ENCODE assay signal across 8 mouse cellular contexts in genomic region chr4:134186268-134186667, GRCm38 (mm10). TPM values are rescaled to one million over a fixed set of nuclear protein-coding genes. Genes with fewer than 3 reads are reported as not detected.
DNase-seq lines count a peak whose midpoint lies in the region; ATAC-seq and TF ChIP-seq lines count a peak whose summit lies in the region.

No protein-coding gene starts in this region.

- no peaks in the 10 kb centered on the region for H3K9me3 ChIP-seq in embryonic facial prominence, embryonic 10.5 days
- no peaks in the 10 kb centered on the region for H3K9me3 ChIP-seq in hindbrain, embryonic 15.5 days
- no peaks in the 10 kb centered on the region for H3K9me3 ChIP-seq in midbrain, postnatal 0 days (ENCODE audit: low read length)

- intact Hi-C loops in left cerebral cortex, postnatal 4 days (cut with DNase I) = no loop called here
- intact Hi-C loops in gastrocnemius, postnatal 14 days (cut with DNase I; ENCODE audit: low total_unique reads) = loop anchor here (5.0 kb wide), 1 partner anchor 96 kb away; no protein-coding TSS in a partner anchor

- no peak for DNase-seq in lung, adult 2 months
- DNase-seq in lung, postnatal 4 days = no peak
- no peak for DNase-seq in embryonic facial prominence, embryonic 10.5 days (ENCODE audit: low spot score)
- DNase-seq in midbrain, postnatal 0 days (ENCODE audit: low spot score) = no peak
- DNase-seq in cerebellum, adult 8-10 months = no peak
- no peak for DNase-seq in left cerebral cortex, postnatal 4 days
- no peak for DNase-seq in gastrocnemius, postnatal 14 days

- H3K27ac ChIP-seq in embryonic facial prominence, embryonic 10.5 days (replicated peaks) = peak overlapping the region; percentile 92
- H3K27ac ChIP-seq in hindbrain, embryonic 15.5 days (replicated peaks) = peak overlapping the region; percentile 80
- peak overlapping the region; percentile 69 for H3K27ac ChIP-seq in midbrain, postnatal 0 days (ENCODE audit: low read depth, low read length)

- H3K4me1 ChIP-seq in lung, adult 2 months (ENCODE audit: control insufficient read depth, insufficient read depth, low read length) = no peaks in the 10 kb centered on the region; the same call in 1 of the 2 replicates
- H3K4me1 ChIP-seq in embryonic facial prominence, embryonic 10.5 days = peaks cover 10% of the 10 kb centered on the region
- H3K4me1 ChIP-seq in hindbrain, embryonic 15.5 days (replicated peaks) = peaks cover 9% of the 10 kb centered on the region
- H3K4me1 ChIP-seq in midbrain, postnatal 0 days (ENCODE audit: insufficient read depth, low read length) = peaks cover 4% of the 10 kb centered on the region; the same call in 1 of the 2 replicates

- 2% methylated on average over 22 of the region's 22 CpGs for WGBS in lung, adult 2 months
- under 1% methylated on average over 22 of the region's 22 CpGs for WGBS in embryonic facial prominence, embryonic 10.5 days
- WGBS in hindbrain, embryonic 15.5 days = under 1% methylated on average over 22 of the region's 22 CpGs
- under 1% methylated on average over 22 of the region's 22 CpGs for WGBS in midbrain, postnatal 0 days

- H3K9ac ChIP-seq in hindbrain, embryonic 15.5 days = peak overlapping the region; percentile 68
- peak overlapping the region; percentile 77 for H3K9ac ChIP-seq in midbrain, postnatal 0 days (replicated peaks; ENCODE audit: low read length, poor library complexity, severe bottlenecking)

- no peak for ATAC-seq in hindbrain, embryonic 15.5 days (ENCODE audit: low FRiP score, low read depth)
- ATAC-seq in midbrain, postnatal 0 days (ENCODE audit: low FRiP score) = no peak

- no peaks in the 10 kb centered on the region for H3K27me3 ChIP-seq in embryonic facial prominence, embryonic 10.5 days (replicated peaks; ENCODE audit: low read depth, poor library complexity, severe bottlenecking)
- no peaks in the 10 kb centered on the region for H3K27me3 ChIP-seq in hindbrain, embryonic 15.5 days
- no peaks in the 10 kb centered on the region for H3K27me3 ChIP-seq in midbrain, postnatal 0 days (ENCODE audit: insufficient read depth, low read length)

- peak overlapping the region; percentile 71 for H3K4me3 ChIP-seq in lung, adult 2 months (replicated peaks; ENCODE audit: extremely low read depth, low read depth, low read length)
- H3K4me3 ChIP-seq in embryonic facial prominence, embryonic 10.5 days = peak overlapping the region; percentile 81
- peak overlapping the region; percentile 79 for H3K4me3 ChIP-seq in hindbrain, embryonic 15.5 days
- peak overlapping the region; percentile 76 for H3K4me3 ChIP-seq in midbrain, postnatal 0 days (ENCODE audit: low read depth, low read length)

- TF ChIP-seq CTCF in lung, adult 2 months (IDR thresholded peaks at IDR 0.05; ENCODE audit: insufficient read depth, low read length) = no peak
- no peak for TF ChIP-seq CTCF in midbrain, postnatal 0 days (IDR thresholded peaks at IDR 0.05)

- no peak for TF ChIP-seq POLR2A in lung, adult 2 months (IDR thresholded peaks at IDR 0.05; ENCODE audit: borderline replicate concordance, extremely low read depth, low read depth, low read length)

- peaks cover 16% of the 10 kb centered on the region for H3K36me3 ChIP-seq in embryonic facial prominence, embryonic 10.5 days (replicated peaks)
- no peaks in the 10 kb centered on the region for H3K36me3 ChIP-seq in hindbrain, embryonic 15.5 days
- H3K36me3 ChIP-seq in midbrain, postnatal 0 days (ENCODE audit: insufficient read depth, low read length) = no peaks in the 10 kb centered on the region

- peak overlapping the region; percentile 74 for H3K4me2 ChIP-seq in hindbrain, embryonic 15.5 days
- H3K4me2 ChIP-seq in midbrain, postnatal 0 days (ENCODE audit: low read depth, low read length, poor library complexity, severe bottlenecking) = peak overlapping the region; percentile 81

RNA-seq across cellular contexts. Expression of gene Cep85, which starts 0.6 kb away (rescaled TPM):
- polyA plus RNA-seq in lung, adult 2 months (2012; rRNA removed) = 17.1 and 30.2 TPM in 2 replicates
- polyA plus RNA-seq in embryonic facial prominence, embryonic 10.5 days (2016; fragmentation: Nextera tagmentation; extraction: Ambion mirVana) = 32.3 and 33.2 TPM in 2 replicates
- polyA plus RNA-seq in hindbrain, embryonic 15.5 days (2015; fragmentation: Nextera tagmentation; extraction: Ambion mirVana) = 18.8 and 22.1 TPM in 2 replicates
- 10.0 and 12.5 TPM in 2 replicates for total RNA-seq in midbrain, postnatal 0 days (2014; rRNA removed)
- polyA plus RNA-seq in midbrain, postnatal 0 days (2015; fragmentation: Nextera tagmentation; extraction: Ambion mirVana) = 13.3 and 14.8 TPM in 2 replicates
- total RNA-seq in left cerebral cortex, postnatal 4 days (2021) = 10 to 100 TPM; 11.2 to 17.0 TPM
- total RNA-seq in gastrocnemius, postnatal 14 days (2021) = 10 to 100 TPM; 31.9 to 49.8 TPM

RNA-seq across cellular contexts. Expression of gene Gm7534, which starts 16.5 kb away (rescaled TPM):
- not detected in 2 replicates for polyA plus RNA-seq in lung, adult 2 months (2012; rRNA removed)
- 0.06 and 0.07 TPM in 2 replicates for polyA plus RNA-seq in embryonic facial prominence, embryonic 10.5 days (2016; fragmentation: Nextera tagmentation; extraction: Ambion mirVana)
- not detected in 2 replicates for polyA plus RNA-seq in hindbrain, embryonic 15.5 days (2015; fragmentation: Nextera tagmentation; extraction: Ambion mirVana)
- not detected in 2 replicates for total RNA-seq in midbrain, postnatal 0 days (2014; rRNA removed)
- polyA plus RNA-seq in midbrain, postnatal 0 days (2015; fragmentation: Nextera tagmentation; extraction: Ambion mirVana) = not detected in 2 replicates
- total RNA-seq in left cerebral cortex, postnatal 4 days (2021) = not detected
- not detected for total RNA-seq in gastrocnemius, postnatal 14 days (2021)

RNA-seq across cellular contexts. Expression of gene Catsper4, which starts 40.9 kb away (rescaled TPM):
- 0.20 and 0.31 TPM in 2 replicates for polyA plus RNA-seq in lung, adult 2 months (2012; rRNA removed)
- polyA plus RNA-seq in embryonic facial prominence, embryonic 10.5 days (2016; fragmentation: Nextera tagmentation; extraction: Ambion mirVana) = not detected in 2 replicates
- 0.13 and 0.34 TPM in 2 replicates for polyA plus RNA-seq in hindbrain, embryonic 15.5 days (2015; fragmentation: Nextera tagmentation; extraction: Ambion mirVana)
- total RNA-seq in midbrain, postnatal 0 days (2014; rRNA removed) = 0.38 TPM in 1 of 2 replicates, not detected in the other
- 0.16 TPM in 1 of 2 replicates, not detected in the other for polyA plus RNA-seq in midbrain, postnatal 0 days (2015; fragmentation: Nextera tagmentation; extraction: Ambion mirVana)
- under 1 TPM in 1 of 2 experiments, not detected in 1; 0.34 TPM for total RNA-seq in left cerebral cortex, postnatal 4 days (2021)
- under 1 TPM; 0.16 to 0.23 TPM for total RNA-seq in gastrocnemius, postnatal 14 days (2021)

RNA-seq across cellular contexts. Expression of gene Cnksr1, which starts 51.9 kb away (rescaled TPM):
- polyA plus RNA-seq in lung, adult 2 months (2012; rRNA removed) = 13.8 and 15.8 TPM in 2 replicates
- 2.6 and 3.4 TPM in 2 replicates for polyA plus RNA-seq in embryonic facial prominence, embryonic 10.5 days (2016; fragmentation: Nextera tagmentation; extraction: Ambion mirVana)
- 0.10 and 0.30 TPM in 2 replicates for polyA plus RNA-seq in hindbrain, embryonic 15.5 days (2015; fragmentation: Nextera tagmentation; extraction: Ambion mirVana)
- total RNA-seq in midbrain, postnatal 0 days (2014; rRNA removed) = 0.27 and 0.38 TPM in 2 replicates
- 0.13 and 0.28 TPM in 2 replicates for polyA plus RNA-seq in midbrain, postnatal 0 days (2015; fragmentation: Nextera tagmentation; extraction: Ambion mirVana)
- total RNA-seq in left cerebral cortex, postnatal 4 days (2021) = under 1 TPM; 0.22 to 0.36 TPM
- total RNA-seq in gastrocnemius, postnatal 14 days (2021) = 1 to 10 TPM; 7.5 to 8.9 TPM

RNA-seq across cellular contexts. Expression of gene E130218I03Rik, which starts 57.2 kb away (rescaled TPM):
- polyA plus RNA-seq in lung, adult 2 months (2012; rRNA removed) = not detected in 2 replicates
- polyA plus RNA-seq in embryonic facial prominence, embryonic 10.5 days (2016; fragmentation: Nextera tagmentation; extraction: Ambion mirVana) = 0.32 and 1.1 TPM in 2 replicates
- polyA plus RNA-seq in hindbrain, embryonic 15.5 days (2015; fragmentation: Nextera tagmentation; extraction: Ambion mirVana) = 0.48 and 0.64 TPM in 2 replicates
- not detected in 2 replicates for total RNA-seq in midbrain, postnatal 0 days (2014; rRNA removed)
- polyA plus RNA-seq in midbrain, postnatal 0 days (2015; fragmentation: Nextera tagmentation; extraction: Ambion mirVana) = 0.31 and 0.49 TPM in 2 replicates
- not detected for total RNA-seq in left cerebral cortex, postnatal 4 days (2021)
- not detected for total RNA-seq in gastrocnemius, postnatal 14 days (2021)
